Mouse (Mus musculus) leukemia stem cell, adult 10-12 weeks (primary cell): Measurements from ENCODE around the gene Rpl19. TPM values are rescaled to one million over a fixed set of nuclear protein-coding genes. Genes with fewer than 3 reads are reported as not detected.

ENCODE experiments used
- polyA plus RNA-seq: library from polyadenylated mRNA; stranded (reverse); fragments of >175 nt; gene quantifications from 2 replicates; pipeline ENCODE4 v1.2.3, GENCODE M21; 2012; ENCODE audit warnings: low replicate concordance

Rpl19 gene
- 412 and 530 TPM in 2 replicates for polyA plus RNA-seq

GRCm38 (mm10) chr11:98026570-98027296 lies at the start of gene Rpl19:
Gene Rpl19 (plus strand): TSS chr11:98026710.

GRCm38 (mm10) chr11:97985727-97986677 lies 40.5 kb upstream of the Rpl19 start, which contains the start of gene Plxdc1:
Gene Plxdc1 (minus strand): TSS chr11:97986444.

GRCm38 (mm10) chr11:97995564-97996288 lies 30.8 kb upstream of the Rpl19 start, which contains the start of gene Arl5c:
Gene Arl5c (minus strand): TSS chr11:97996181.

GRCm38 (mm10) chr11:98022555-98023371 lies 3.7 kb upstream of the Rpl19 start, which contains the start of gene Cacnb1:
Gene Cacnb1 (minus strand): TSS chr11:98023034.

GRCm38 (mm10) chr11:98052989-98053834 lies 26.7 kb downstream of the Rpl19 start, which contains the start of gene Stac2:
Gene Stac2 (minus strand): TSS chr11:98053462.

Other genes with a start within 250 kb of the Rpl19 start
- 28.5 and 58.3 TPM in 2 replicates for gene Rpl23, start 244.3 kb upstream of the Rpl19 start, polyA plus RNA-seq
- 26.1 and 92.3 TPM in 2 replicates for gene Lasp1, start 227.7 kb upstream of the Rpl19 start, polyA plus RNA-seq
- gene B230217C12Rik, start 185.9 kb upstream of the Rpl19 start, polyA plus RNA-seq, result 0.34 TPM in 1 of 2 replicates, not detected in the other
- gene Fbxo47, start 142.6 kb upstream of the Rpl19 start, polyA plus RNA-seq, result not detected in 2 replicates
- gene Plxdc1, start 40.3 kb upstream of the Rpl19 start, polyA plus RNA-seq, result 1.2 and 1.7 TPM in 2 replicates
- gene Arl5c, start 30.5 kb upstream of the Rpl19 start, polyA plus RNA-seq, result 2.2 and 3.6 TPM in 2 replicates
- gene Cacnb1, start 3.7 kb upstream of the Rpl19 start, polyA plus RNA-seq, result 2.1 and 2.2 TPM in 2 replicates
- 3.7 and 5.5 TPM in 2 replicates for gene Stac2, start 26.8 kb downstream of the Rpl19 start, polyA plus RNA-seq
- gene Fbxl20, start 123.7 kb downstream of the Rpl19 start, polyA plus RNA-seq, result 5.5 and 7.2 TPM in 2 replicates
- gene Med1, start 166.6 kb downstream of the Rpl19 start, polyA plus RNA-seq, result 22.9 and 31.9 TPM in 2 replicates
- 17.0 and 18.5 TPM in 2 replicates for gene Cdk12, start 176.3 kb downstream of the Rpl19 start, polyA plus RNA-seq